Mouse (Mus musculus): ENCODE results near the gene Bak1. TPM values are rescaled to one million over a fixed set of nuclear protein-coding genes. Genes with fewer than 3 reads are reported as not detected.

Gene Bak1
- total RNA-seq, 1 experiment from 2014 or later: 45.8 TPM

DNA sequence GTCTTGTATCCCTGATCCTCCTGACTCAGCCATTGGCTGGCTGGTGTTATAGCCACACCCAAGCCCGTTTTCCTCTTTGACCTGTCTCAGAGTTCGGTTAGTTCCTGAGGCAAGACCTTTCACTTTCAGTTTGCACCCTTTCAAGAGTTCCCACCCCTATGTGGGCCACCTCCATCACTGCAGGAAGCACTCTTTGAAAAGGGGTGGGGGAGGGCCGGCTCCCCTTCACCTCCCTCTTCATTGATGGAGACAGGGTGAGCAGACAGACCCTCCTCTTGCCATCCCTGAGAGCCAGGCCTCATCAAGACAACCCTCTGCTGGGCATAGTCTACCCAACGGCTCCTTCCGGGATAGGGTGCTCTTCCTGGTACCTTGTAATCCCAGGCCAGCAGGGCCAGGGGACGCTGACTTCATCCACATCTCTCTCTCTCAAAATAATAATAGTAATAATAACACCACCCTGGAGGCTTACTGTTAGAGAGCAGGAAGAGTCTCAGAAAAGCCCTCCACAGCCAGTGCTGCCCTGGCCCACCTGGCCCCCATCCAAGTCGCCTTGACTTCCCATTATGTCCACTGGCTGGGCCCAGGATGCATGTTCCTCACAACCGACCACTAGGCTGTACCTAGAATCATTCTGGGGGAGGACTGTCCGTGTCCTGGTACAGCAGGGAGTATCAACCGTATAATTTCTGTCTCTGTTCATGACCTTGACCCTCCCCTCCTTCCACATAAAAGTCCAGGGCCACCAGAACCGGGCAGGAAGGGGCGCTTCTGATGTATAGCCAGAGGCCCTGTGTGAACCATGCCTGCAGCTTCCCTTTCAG lies 1.1 kb downstream of the Bak1 start:
- ATAC-seq (replicated peaks; ENCODE audit: insufficient number of reproducible peaks, low FRiP score, low TSS enrichment, poor library complexity, severe bottlenecking): peak; percentile 49

DNA sequence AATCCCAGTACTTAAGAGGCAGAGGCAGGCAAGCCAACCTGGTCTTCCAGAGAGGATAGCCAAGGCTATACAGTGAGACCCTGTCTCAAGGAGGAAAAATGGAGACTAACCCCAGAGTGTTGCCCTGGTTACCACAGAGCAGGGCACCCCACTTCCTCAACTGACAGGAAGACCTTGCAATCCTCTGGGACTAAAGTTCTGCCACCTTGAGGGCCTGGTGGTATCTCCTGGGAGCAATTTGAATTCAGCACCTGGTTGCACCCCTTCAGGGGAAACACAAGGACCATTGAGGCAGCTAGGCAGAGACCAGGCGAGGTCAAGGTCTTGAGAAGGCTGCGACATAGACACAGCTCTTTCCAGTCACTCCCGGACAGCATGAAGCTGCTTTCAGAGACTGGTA lies 2.9 kb downstream of the Bak1 start:
- no peak for ATAC-seq (replicated peaks; ENCODE audit: insufficient number of reproducible peaks, low FRiP score, low TSS enrichment, poor library complexity, severe bottlenecking)

DNA sequence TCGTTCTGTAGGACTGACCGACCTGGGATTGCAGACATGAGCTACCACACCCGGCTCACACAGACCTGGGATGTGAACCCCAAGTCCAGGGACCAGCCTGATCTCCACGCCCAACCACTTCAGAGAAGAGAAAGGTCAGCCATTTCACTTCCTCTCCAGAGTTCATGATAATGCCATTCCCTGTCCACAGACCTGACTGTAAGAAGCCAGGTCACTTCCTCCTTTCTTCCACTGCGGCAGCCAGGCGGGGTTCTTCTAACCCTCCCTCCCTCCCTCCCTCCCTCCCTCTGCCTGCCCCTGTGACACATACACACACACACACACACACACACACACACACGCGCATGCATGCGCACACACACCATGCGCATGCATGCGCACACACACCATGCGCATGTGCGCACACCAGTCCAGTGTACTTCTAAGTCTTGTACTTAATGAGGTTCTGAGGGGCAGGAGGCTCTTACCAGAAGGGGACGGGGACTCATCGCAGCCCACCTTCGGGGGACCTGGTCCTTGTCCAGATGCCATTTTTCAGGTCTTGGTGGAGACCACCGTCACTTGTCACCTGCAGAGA lies 3.4 kb downstream of the Bak1 start:
- ATAC-seq (replicated peaks; ENCODE audit: insufficient number of reproducible peaks, low FRiP score, low TSS enrichment, poor library complexity, severe bottlenecking): peak; percentile 76

DNA sequence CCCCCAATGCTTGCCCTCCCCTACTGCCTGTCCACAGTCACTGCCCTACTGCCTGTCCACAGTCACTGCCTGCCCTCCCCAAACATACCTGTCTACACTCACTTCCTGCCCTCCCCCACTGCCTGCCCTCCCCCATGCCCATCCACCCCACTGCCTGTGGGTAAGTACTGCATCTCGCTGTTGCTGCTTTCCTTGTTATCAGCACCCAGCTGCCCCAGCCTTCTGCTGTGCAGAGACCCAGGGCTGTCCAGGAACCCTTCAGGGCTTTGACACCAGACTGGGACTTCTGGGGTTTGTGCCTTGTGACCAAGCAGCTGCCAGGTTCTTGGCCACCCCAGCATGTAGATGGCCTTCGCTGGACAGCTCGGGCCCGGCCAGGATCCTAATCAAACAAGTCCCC lies 5.5 kb downstream of the Bak1 start:
- ATAC-seq (replicated peaks; ENCODE audit: insufficient number of reproducible peaks, low FRiP score, low TSS enrichment, poor library complexity, severe bottlenecking): no peak

DNA sequence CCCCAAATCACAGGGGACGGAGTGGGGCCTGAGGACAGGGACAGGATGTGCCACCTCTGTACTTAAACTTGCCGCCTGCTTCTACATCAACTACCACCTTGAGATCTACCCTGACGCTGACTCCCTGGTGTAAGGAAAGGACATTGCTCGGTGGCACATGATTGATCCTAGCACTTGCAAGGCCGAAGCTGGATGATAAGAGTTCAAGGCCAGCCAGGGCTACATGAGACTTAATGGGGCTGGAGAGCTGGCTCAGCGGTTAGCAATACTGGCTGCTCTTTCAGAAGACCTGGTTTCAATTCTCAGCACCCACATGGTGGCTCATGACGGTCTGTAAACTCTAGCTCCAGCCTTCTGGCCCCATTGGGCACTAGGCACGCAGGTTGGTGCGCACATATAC lies 7.1 kb downstream of the Bak1 start:
- no peak for ATAC-seq (replicated peaks; ENCODE audit: insufficient number of reproducible peaks, low FRiP score, low TSS enrichment, poor library complexity, severe bottlenecking)

DNA sequence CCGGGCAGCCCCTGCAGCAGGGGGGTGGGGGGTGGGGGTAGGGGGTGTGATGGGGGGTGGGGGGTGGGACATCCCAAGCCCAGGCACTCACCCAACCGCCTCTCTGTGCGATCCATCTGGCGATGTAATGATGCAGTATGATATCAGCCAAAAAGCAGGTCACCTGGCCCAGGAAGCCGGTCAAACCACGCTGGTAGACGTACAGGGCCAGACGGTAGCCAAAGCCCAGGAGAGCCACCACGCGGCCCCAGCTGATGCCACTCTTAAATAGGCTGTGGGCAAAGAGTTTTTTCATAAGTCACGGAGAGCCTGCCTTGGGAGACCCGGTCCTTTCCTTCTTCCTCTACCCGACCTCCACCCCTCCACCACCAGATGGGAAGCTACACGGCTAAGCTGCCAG lies 7.7 kb downstream of the Bak1 start:
- no peak for ATAC-seq (replicated peaks; ENCODE audit: insufficient number of reproducible peaks, low FRiP score, low TSS enrichment, poor library complexity, severe bottlenecking)

DNA sequence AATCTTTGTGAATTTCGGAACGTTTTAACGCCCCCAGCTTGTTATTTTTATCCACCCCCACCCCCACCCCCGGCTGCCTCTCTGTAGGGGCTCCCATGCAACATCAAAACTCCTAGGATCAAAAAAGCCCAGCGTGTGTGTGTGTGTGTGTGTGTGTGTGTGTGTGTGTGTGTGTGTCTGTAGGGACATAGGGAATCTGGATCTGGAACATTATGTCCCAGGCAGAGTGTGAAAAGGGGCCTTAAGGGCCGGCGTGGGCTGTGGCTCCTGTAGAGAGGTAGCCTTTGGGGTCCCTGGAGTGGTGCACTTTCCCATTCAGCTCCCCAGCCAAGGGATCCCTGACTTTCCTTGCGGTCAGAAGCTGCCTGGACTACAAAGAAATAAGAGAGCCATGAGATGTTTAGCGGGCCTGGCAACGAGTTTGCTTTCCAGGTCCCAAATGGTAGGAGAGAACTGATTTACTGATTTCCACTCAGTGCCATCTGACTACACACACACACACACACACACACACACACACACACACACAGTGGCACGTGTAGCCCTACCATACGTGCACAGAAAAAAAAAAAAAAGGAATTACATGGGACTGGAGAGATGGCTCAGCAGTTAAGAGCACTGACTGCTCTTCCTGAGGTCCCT lies 10.1 kb downstream of the Bak1 start:
- no peak for ATAC-seq (replicated peaks; ENCODE audit: insufficient number of reproducible peaks, low FRiP score, low TSS enrichment, poor library complexity, severe bottlenecking)

DNA sequence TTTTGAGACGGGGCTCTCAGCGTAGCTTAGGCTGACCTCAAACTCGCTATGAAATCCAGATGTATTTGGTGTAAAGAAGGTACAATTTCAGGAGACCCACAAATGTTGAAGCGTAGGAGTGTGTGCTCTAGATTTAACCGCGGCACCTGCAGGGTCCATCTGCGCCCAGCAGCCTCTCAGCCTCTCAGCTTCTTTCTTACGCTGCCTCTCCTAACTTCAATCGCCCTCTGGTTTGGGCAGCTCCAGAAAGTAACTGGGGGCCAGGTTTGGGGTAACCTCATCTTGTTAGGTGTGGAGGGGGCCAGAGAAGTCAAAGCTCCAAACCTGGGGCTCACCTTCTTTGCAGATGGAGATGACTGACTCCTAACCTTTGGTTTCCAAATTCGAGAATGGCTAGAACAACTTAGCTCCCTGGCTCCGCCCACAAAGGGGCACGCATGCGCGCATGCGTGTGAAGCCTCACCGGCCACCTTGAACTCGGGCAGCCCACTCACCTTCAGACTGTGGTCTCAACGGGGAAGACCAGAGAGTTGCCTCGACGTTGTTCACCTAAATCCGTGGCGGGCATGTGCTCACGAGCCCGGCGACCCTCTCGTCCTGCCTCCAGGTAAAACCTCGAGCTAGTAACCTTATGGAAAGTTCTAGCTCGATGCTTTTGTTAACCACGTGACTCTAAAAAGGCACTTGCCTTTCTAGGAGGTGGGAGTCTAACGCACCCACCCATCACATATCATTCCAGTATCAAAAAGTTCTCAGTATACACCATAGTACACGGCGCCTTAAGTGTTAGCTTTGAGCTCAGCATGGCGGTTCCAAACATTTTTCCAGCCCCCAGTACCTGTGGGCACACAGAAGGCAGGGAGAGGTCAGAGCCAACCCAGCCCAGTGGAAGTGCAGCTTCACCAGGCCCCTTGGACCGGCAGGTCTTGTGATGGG lies 11.0 kb downstream of the Bak1 start:
- ATAC-seq (replicated peaks; ENCODE audit: insufficient number of reproducible peaks, low FRiP score, low TSS enrichment, poor library complexity, severe bottlenecking): peak; percentile 81

DNA sequence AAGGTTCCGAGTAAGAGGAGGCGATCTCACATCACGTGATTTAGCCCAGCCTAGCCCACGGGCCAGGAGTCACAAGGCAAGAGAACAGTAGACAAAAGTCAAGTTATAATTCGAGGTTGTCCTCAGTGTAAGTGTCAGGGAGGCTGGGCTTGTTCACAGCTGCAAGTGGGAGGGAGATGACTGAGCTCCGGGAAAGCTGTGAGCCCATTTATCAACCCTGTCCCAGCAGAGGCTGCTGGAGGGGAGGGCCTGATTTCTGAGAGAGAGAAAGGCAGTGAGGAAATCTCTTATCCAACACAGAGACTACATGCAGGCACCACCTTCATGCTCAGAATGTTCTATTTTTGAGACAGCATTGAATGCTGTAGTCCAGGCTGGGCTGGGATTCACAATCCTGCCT lies 15.9 kb downstream of the Bak1 start:
- no peak for ATAC-seq (replicated peaks; ENCODE audit: insufficient number of reproducible peaks, low FRiP score, low TSS enrichment, poor library complexity, severe bottlenecking)

DNA sequence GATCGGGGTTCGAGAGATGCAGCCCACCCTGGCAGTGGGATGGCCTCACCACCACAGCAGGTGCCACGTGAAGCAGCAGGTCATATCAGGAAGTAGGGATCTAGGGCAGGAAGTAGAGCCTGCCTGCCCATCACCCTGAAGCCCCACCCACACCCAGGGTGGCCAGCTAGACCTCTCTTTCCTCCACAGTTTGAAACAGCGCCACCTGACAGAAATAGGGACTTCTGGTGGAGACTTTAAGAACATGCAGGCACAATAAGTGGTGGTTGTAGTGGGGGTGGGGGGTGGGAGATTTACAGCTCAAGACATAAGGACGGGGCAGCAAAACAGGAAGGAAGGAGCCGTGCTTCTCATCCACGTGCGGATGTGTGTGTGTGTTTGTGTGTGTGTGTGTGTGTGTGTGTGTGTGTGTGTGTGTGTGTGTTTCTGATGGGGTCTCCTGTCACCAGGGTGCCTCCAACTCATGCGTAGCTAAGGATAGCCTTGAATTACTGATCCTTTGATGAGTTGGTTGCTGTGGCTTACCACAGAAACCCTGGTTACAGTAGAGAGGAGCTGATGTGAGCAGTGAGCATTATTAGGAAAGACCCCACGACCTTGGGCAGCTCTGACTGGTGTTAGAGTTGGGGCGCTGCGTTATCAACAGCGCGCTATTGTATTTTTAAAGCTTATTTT lies 16.7 kb downstream of the Bak1 start:
- peak; percentile 90 for ATAC-seq (replicated peaks; ENCODE audit: insufficient number of reproducible peaks, low FRiP score, low TSS enrichment, poor library complexity, severe bottlenecking)

DNA sequence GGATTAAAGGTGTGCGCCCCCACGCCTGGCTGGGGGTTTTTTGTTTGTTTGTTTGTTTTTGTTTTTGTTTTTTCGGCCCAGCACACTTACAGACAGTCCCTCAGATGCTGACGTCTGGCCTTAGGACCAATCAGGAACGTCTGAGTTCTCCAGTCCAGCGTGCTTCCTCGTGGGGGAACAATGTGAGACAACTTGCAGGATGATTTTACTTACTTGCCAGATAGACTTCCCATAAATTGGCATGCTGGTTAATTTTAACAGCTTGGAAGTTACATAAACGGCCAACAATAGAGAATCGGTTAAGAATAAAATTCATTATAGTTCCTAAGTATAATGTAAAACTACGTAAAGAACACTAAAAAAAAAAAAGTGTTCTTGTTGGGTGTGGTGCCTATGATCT lies 17.6 kb downstream of the Bak1 start:
- no peak for ATAC-seq (replicated peaks; ENCODE audit: insufficient number of reproducible peaks, low FRiP score, low TSS enrichment, poor library complexity, severe bottlenecking)

DNA sequence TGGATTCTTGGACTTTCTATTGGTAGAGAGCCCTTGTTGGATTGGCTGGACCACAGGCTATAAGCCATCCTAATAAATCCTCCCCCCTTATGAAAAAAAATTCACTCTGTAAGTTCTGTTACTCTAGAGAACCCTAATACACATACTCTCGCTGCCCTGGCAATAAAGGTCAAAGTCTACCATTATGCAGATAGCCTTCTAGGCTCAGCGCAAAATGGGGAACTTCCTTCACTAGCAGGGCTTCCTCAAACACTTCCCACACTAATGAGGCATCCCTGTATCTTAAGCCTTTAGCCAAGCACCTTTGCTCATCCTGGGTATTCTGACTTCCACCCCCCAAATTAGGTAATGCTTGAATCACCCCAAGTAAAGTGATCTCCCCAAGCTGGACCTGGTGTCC lies 20.5 kb downstream of the Bak1 start:
- ATAC-seq (replicated peaks; ENCODE audit: insufficient number of reproducible peaks, low FRiP score, low TSS enrichment, poor library complexity, severe bottlenecking): peak; percentile 44

DNA sequence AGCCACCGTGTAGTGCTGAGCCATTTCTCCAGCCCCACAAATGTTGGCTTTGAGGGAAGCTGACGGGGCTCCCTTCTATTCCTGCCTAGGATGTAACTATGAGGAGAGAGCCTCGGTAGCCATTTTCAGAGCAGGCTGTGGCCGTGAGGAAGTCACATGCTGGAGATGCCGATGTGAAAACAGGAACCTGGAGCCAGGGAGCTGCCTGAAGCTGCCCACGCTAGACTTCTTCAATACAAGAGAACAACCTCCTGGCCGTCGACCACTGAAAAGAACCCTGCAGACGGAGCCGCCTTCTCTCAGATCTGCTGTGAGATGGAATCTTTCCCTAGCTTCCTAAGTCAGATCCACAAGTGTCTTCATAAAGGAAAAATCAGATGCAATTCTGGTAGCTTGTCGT lies 23.2 kb downstream of the Bak1 start:
- peak; percentile 65 for ATAC-seq (replicated peaks; ENCODE audit: insufficient number of reproducible peaks, low FRiP score, low TSS enrichment, poor library complexity, severe bottlenecking)

DNA sequence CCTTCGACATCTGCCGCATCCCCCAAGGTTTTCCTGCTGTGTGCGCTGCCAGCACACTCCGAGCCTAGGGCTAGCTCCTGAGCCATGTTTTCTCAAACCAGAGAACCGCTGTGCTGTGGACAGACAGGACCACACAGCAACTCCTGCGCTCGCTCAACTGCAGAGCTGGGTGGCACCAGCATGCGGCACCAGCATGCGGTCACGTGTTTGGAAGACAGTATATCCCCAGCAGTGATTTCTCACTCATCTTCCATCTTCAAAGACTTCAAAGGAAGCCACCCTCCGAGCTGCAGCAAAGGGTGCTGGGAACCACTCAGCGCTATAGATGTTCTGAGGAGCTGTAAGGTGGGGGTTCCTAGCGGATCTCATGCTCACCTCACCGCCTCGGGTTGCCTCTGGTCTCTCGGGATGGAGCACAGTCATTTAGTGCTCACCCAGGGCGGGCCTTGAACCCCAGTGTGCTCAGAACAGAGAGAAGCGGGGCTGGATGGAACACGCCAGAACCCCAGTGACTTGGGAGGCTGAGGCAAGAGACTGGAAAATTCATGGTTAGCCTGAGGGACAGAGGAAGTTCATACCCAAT lies 23.8 kb downstream of the Bak1 start:
- ATAC-seq (replicated peaks; ENCODE audit: insufficient number of reproducible peaks, low FRiP score, low TSS enrichment, poor library complexity, severe bottlenecking): no peak

DNA sequence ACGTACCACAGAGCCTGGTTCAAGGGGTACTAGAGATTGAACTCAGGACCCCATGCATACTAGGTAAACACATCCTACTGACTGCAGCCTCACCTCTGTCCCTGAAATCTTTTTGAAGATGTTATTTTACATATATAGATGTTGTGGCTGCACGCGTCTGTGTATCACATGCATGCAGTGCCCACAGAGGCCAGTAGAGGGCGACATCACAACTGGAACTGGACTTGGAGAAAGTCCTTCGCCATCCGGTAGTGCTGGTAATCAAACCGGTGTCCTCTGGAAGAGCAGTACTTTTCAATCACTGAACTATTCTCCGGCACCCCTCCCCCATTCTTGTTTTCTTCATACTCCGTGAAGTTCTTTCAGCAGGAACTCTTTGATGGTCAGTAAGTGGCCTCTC lies 24.4 kb downstream of the Bak1 start:
- ATAC-seq (replicated peaks; ENCODE audit: insufficient number of reproducible peaks, low FRiP score, low TSS enrichment, poor library complexity, severe bottlenecking): no peak

DNA sequence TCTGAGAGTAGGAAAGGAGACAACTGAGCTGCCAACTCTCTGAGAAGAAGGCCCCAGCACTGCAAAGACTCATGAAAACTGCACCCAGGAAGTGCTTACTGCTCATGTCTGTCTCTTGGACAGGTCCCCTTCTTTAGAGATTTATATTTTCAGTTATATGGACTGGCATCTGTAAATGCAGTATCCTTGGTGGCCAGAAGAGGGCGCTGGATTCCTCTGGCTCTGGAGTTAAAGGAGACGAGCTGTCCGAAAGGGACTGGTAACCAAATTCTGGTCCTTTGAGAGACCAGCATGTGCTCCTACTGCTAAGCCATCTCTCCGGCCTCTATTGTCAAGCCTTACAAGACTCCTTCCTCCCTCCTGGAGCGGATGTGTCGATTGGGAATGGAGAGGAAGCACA lies 26.9 kb downstream of the Bak1 start:
- ATAC-seq (replicated peaks; ENCODE audit: insufficient number of reproducible peaks, low FRiP score, low TSS enrichment, poor library complexity, severe bottlenecking): no peak

DNA sequence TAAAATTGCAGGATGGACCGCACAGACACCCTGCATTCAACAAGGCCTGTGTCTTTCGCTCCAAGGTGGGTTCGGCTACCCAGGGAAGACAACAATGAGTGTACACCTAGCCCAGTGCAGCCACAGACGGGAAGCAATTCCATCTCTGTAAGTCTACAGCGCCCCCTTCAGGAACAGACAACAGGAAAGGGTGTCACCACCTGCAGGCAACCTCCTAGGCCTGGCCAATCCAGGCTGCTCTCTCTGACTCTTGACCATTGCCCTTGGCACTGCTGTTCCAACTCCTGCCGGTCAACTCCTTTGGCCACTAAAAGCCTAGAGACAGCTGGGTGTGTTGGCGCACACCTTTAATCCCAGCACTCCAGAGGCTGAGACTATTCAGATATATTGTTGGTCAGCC lies 27.7 kb downstream of the Bak1 start:
- ATAC-seq (replicated peaks; ENCODE audit: insufficient number of reproducible peaks, low FRiP score, low TSS enrichment, poor library complexity, severe bottlenecking): no peak

DNA sequence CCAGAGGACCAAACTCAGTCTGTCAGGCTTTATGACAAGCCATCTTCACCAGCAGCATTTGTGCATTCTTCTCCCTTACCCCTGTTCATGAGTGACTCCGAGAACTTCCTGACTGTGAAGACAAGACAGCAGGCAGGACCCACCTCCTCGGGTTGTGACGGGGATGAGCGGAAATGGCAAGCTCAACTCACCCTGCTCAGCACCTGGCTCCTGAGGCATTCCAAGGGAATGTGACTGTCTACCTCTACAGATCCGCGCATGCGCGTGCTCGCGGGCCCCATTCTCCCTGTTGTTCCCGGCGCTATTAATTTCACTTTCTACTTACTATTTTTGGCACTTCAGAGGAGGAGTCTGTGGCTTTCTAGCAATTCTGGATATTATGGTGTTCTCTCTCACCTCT lies 28.8 kb downstream of the Bak1 start:
- 0 out of 2 replicates have a peak, but pooled peaks have one; percentile 6 for ATAC-seq (replicated peaks; ENCODE audit: insufficient number of reproducible peaks, low FRiP score, low TSS enrichment, poor library complexity, severe bottlenecking)
